Mouse (Mus musculus) spleen, postnatal 4 days (tissue): ENCODE results near the gene Sarnp.
A peak's percentile ranks its signal among the peaks of the same experiment; 100 is the strongest.
"Not testable (repeated sequence)": the region's sequence is repeated elsewhere in the genome, so short reads cannot be mapped to it uniquely, and the experiment has no call there.

Experiments
- DNase-seq, 2 experiments: peaks; one replicate each; pipeline ENCODE4 v3.0.0; 2022; ENCODE audit warnings: low spot score in 2 of 2

Gene Sarnp

DNA sequence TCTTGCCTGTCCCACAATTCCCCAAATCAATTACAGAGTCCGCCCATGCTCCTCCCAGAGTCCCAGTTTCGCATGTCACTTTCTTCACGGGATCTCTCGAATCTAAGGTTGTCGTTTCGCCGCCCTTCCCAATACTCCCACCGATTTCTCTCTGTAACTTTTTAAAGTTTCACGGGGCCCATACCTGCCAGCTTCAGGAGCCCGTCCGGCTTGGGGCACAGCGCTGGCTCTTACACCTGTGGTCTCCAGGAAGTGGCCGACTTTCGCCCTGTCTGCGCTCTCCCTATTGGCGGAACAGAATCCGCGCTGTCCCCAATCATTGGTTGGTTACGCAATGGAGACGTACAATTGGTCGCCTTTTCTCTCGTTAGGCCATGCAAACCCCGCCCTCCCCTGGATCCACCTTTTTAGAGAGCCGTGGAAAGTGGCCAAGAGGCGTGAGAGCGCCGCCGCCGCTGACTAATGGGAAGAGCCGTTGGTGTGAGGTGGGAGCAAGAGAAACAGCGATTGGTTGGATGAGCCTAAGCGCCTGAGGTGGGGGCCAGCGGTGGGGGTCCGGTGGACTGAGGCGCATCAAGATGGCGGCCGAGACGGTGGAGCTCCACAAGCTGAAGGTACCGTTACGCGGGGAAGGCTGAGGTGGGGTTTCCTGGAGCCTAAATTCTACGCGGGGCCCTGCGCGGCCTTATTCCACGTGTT, 4.4 kb downstream of the Sarnp start, which contains the start of gene Ormdl2:
TSS of gene Ormdl2 (minus strand) at position 288 of the 699 bp plus-strand sequence.
- peak; percentile 96 for DNase-seq

DNA sequence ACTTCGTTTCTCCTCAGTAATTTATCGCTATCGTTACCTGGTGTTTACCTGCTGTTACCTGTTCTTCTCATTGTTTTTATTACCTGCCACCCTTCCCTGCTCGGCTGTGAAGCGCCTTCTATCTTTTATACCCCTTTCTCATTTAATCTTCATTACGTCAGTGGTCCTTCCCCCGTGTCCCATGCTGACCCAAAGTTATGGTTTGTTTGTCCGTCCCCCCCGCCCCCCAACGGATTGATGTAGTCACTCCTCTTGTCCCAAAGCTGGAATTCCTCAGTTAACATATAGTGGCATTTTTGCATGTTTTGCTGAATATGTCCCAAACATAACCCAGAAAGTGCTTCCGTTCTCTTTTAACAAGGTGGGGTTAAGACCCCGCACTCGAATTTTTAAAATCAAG, 5.0 kb downstream of the Sarnp start:
- no peak for DNase-seq

DNA sequence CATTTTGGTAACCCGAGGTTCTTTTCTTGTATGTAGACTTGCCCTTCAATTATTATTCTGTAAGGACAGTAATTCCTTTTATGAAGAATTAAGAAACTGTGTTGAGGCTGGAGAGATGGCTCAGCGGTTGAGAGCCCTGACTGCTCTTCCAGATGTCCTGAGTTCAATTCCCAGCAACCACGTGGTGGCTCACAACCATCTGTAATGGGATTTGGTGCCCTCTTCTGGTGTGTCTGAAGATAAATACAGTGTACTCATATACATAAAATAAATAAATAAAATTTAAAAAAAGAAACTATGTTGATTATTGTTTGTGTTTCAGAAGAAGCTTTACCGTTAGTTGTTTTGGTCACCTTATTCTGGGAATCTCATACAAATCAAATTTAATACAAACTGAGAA, 6.0 kb downstream of the Sarnp start:
- not testable (repeated sequence) for DNase-seq

DNA sequence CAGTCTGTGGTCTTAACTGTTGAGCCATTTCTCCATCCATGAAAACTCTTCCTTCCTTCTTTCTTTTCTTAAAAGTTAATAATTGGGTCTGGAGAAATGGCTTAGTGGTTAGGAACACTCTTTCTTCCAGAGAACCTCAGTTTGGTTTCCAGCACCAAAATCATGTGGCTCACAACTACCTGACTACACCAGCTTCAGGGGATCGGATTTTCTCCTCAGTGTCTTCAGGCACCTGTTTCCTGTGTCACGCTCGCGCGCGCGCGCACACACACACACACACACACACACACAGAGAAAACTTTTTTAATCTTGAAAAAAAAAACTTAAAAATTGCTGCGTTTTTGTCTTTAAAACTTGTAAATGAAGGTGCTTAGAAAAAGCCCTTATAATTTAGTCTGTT, 6.7 kb downstream of the Sarnp start:
- DNase-seq = no peak

DNA sequence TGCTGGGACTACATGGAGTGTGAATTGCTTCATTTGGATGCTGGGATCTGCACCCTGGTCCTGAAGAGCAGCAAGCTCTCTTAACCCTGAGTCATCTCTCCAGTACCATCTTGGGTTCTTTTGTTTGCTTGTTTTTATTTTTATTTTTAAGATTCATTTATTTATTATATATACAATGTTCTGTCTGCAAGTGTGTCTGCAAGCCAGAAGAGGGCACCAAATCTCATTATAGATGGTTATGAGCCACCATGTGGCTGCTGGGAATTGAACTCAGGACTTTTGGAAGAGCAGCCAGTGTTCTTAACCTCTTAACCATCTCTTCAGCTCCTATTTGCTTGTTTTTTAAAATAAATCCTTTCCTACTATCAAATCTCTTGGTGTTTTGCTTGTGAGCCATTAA, 20.3 kb downstream of the Sarnp start:
- DNase-seq = no peak

DNA sequence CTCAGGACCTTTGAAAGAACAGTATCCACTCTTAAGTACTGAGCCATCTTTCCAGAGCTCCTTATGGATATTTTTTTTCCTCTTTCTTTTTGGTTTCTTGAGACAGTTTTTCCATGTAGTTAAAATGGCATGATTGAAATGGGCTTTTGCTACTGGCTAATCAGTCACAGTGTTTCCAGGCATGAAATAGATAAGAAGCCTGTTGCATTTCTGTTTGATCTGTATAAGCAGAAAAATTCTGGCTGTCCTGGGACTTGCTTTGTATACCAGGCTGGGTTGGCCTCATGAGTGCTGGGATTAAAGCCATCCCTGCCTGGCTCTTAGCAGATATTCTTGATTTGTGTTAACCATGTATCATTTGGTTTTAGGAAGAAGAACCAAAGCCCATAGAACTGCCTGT, 22.3 kb downstream of the Sarnp start:
- DNase-seq = no peak

DNA sequence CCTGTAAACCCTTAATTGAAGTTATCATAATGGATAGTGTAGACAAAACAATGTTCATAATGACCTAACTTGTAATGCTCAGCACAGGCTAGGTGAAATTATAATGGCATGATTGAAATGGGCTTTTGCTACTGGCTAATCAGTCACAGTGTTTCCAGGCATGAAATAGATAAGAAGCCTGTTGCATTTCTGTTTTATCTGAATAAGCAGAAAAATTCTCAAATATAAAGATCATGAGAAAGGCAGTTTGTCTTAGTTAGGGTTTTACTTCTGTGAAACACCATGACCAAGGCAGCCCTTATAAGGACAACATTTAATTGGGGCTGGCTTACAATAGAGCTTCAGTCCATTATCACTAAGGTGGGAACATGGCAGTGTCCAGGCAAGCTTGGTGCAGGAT, 23.5 kb downstream of the Sarnp start:
- no peak for DNase-seq

DNA sequence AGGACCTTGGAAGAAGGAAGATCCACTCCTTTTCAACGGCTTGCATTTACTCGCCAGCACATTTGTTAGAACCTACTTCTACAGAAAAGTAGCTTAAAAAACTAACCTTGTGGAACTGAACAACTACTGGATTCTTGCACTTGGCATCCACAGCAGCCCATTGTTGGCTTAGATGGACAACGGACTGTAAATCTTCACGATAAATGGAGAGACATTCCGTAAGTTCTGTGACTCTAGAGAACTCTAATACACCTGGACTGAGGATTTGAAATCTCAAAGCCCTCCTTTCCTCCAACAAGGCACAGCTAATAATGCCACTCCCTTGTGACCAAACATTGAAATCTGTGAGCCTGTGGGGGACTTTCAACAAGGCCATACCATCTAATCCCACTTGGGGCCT, 26.1 kb downstream of the Sarnp start:
- DNase-seq = no peak

DNA sequence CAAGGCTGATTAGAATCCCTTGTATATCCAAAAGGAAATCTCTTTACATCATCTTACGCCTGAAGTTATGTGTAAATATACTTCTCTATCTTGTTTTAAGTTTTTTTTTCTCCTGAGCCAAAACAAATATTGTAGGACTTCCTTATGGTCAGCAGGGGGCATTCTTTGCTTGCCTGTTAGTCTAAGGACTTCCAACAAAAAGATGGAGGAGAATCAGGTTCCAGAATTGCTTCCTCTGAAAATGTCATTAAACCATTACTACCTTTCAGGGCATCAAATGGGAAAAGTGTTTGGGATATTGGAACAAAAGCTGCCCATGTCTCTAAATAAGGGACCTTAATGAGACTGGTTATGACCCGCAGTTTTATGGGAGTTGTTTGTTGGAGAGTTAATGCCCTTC, 28.4 kb downstream of the Sarnp start:
- no peak for DNase-seq

DNA sequence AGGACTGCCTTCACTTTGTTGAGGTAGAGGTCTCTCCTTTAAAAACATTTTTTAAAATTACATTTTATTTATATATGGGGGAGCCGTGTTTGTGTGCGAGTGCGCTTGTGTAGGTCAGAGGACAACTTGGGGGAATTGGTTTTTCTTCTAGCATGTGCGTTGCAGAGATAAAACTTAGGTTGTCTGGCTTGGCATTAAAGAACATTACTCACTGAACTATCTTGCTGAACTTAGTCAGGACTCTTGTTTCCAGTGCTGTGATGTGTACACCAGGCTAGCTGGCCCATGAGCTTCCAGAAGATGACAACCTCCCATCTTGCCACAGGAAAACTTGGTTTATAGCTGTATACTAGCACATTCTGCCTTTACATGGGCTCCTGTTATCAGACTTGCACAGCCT, 29.5 kb downstream of the Sarnp start:
- no peak for DNase-seq

DNA sequence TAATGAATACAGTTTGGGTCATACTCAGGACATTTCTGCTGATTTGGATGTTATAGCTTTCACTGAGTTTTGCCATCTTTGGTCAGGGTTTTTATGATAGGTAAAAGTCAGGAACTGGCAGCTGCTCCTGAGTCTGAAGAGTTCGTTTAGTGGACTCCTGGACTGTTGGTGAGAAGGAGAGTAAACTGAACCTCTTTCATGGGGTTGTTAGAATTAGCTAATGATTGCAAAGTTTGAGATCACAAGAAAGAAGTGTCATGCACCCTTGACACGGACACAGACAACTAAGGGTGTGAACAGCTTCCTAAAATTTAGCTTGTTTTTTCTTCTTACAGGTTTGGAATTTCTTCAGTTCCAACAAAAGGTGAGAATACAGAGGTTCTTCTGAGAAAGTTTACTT, 31.3 kb downstream of the Sarnp start:
- DNase-seq = no peak

DNA sequence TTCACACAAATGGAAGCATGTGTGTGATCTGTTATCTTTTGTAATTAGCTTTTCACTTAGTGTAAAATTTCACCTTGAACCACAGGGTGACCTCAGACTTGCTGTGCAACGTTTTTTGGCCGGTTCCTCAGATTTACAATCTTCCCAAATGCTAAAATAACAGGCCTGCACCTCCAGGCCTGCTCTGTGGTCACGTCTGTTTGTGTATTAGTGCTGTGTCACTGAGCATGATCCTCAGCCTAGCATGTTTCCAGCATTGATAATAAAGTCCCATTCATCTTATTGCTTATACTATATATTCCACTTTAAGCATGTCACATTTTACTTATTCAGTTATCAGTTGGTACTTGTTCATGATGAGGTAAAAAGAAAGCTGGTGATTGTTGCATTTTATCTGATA, 33.2 kb downstream of the Sarnp start:
- no peak for DNase-seq

DNA sequence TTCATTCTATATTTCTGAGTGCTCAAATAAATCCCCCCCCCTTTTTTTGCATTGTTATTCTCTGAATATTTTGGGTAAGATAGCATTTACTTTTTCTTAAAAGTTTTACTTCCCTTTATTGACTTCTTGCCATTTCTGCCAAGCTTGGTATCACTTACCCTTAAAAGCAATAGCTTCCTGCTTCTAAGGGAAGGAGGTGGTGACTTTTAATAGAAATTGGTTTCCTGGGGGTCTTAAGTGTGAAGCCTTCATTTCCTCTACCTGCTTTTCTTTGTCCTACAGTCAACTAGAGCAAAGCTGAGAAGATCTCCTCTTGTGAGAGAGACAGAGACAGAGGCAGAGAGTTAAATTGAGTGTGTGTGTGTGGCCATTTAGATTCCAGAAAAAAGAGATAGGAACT, 44.0 kb downstream of the Sarnp start:
- DNase-seq = no peak

DNA sequence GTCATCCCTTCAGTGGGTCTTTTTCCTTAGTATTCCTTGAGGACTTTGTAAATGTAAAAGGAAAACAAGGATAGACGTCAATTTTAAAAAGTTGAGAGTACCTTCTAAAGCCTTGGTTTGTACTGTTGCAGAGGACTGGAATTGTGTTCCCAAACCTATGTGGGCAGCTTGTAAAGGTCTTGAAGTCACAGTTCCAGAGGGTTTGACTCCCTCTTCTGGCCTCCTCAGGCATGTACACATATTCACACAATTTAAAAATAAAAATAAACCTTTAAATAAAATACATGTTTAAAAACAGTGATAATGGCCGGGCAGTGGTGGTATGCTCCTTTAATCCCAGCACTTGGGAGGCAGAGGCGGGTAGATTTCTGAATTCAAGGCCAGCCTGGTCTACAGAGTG, 48.9 kb downstream of the Sarnp start:
- DNase-seq = no peak

DNA sequence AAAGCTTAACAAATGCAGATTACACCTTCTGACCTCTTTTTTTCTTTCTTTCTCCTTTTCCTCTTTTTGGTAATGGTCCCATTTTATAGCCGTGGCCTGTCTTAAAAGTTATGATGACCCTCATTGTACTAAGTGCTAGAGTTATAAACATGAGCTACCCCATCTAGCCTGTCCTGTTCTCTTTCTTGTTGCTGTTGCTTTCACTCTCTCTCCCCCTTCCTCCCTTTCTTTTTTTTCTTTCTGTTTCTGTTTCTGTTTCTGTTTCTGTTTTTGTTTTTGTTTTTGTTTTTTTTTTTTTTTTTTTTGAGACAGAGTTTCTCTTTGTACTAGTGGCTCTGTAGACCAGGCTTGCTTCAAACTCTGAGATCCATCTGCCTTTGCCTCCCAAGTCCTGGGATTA, 49.4 kb downstream of the Sarnp start:
- no peak for DNase-seq

DNA sequence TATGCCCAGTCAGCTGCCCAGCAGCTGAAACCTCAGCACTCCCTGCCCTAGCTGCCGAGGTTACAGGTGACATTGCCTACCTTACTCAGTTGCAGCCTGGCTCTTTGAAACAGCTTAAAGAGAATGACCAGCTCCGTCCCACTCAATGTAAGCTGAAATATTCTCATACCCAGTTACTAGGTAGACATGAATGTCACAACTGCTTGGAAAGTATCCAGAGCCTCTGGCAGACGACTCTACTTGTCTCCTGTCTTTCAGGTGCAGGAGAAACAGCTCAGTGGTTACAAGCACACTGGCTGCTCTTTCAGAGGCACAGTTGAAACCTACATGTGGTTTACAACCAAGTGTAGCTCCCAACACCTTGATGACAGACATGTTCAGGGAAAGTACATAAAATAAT, 53.2 kb downstream of the Sarnp start:
- no peak for DNase-seq

DNA sequence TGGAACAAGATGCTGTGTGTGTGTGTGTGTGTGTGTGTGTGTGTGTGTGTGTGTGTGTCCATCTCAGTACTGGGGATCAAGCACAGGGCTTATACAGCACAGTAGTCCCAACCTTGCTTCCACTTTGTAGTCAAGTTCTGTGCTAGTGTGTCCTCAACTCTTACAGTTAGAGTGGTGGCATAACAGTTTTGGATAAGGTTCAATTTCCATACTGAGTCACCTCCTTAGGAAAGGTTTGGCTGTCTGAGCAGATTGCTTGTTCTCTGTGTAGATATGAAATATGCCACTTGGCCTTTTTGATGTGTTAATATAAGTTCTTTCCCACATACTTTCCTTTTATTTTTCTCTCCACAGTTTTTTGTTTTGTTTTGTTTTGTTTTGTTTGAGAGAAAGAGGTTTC, 61.2 kb downstream of the Sarnp start:
- DNase-seq = no peak

DNA sequence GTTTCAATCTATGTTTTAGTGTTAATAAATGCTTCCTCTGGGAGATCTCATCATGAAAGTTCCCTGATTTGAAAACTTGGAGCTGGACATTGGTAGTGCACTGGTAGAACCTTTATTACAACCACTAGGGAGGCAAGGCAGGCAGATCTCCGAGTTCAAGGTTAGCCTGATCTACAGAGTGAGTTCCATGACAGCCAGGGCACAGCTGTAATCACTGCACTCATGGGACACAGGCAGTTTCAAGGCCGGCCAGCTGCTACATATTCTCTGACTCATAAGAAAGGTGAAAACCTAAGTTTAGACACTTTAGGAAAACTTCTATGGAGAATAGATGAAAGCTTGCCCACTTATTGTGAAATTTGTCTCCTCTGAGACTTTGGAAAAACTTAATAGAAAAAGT, 61.7 kb downstream of the Sarnp start:
- DNase-seq = no peak

DNA sequence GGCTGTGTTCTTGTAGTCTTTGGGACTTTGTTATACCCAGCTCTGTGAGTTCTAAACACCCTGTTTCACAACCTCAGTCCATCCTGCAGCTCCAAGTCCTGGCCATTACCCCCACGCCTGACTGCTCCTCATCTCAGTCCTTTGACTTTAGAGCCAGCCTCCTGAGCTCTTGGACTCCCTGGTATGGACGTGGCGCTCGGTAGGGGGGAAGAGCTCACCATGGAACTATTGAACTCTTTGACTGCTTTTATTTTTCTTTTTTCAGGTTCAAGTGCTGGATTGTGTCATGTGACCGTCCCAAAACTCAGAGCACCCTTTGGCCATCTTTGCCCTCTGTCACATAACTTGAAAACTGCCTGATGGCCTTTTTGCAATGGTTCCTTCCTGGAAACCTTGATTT, 64.9 kb downstream of the Sarnp start:
- no peak for DNase-seq

DNA sequence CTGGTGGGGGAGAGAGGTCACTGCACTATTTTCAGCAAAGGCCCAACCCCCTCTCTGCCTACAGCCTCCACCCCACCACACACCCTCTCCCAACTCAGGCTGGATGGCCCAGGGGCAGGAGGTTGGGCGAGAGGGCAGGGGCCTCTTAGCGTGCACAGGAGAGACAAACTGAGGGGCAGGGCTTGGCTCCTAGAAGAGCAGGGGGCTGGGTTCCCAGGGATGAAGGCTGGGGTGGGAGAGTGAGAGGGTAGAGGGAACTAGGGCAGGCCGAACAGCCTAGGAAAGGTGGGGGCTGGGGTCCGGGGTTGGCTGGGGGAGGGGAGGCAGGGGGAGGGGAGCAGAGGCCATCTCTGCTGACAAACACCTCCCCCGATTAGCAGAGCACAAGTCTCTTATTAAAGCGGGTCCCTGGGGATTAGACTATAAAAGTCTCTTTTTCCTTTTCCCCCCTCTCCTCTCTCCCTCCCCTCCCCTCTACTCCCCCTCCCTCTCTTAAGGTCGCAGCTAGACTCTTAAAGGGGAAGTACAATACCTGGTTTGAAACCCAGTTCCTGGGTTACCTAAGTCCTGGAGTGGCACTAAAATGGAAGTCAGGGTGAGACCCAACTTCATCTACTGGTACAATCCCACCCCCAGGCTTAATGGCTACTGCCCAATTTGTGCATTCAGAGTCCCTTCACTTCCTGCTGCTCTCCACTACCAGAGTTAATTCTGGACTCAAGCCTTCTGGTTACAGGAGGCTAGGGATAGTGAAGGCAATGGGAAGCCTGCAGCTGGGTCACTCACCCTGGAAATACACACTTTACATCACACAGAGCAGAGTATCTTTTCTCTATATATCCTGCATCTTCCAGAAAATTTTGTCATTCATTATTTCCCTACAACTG, 72.1 kb downstream of the Sarnp start:
- DNase-seq = no peak

DNA sequence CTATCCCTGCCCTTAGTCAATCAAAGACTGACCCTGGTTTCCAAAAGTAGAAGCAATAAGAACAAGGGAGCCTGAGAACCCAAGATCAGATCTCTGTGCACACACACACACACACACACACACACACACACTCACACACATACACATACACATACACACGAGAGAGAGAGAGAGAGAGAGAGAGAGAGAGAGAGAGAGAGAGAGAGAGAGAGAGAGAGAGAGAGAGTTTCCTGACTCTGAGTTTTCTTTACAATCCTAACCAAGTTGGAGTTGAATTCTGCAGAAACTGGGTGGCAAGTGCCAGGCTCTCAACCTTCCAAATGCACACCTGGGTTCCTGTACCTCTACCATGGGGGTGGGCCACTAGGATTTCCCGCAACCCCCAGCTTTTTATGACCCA, 72.7 kb downstream of the Sarnp start:
- DNase-seq = no peak

DNA sequence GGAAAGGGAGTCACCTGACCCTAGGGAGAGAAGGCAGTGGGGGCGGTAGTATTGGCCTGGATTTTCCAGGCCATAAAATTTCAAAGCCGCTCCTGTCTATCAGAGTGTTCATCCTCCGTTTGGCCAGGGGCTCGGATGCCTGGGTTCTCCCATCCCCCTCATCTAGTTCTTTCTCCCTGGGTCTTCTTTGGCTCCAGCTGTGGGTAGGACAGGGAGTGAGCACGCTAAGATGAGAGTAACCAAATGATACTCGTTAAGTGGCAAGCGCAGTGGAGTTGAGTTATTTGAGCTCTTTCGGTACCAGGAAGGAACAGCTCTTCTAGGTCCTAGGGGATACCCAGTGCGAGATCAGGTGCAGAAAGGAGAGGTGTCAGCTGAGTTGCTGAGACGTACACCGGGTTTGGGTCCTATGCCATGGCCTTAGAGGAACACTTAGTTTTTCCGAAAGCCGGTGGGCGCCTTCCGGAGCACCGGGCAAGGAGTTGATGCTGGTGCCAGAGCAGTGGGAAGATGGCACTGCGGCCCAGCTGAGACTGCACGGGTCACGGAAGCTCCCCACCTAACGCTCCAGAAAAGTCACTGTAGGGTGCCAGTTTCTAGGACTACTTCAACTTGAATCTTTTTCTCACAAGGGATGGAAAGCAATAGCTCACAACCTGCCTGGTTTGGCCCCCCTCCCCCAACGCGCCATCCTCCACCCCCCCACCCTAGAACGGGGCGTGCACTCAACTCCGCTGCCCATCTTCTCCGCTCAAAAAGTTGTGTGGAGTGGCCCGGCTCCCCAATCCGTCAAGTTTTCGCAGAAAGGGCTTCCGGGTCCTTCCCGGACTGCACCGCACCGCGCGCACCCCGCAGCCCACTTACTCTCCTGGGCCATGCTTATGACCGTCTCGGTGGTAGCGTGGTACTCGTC, 73.5 kb downstream of the Sarnp start:
- DNase-seq = no peak
